Mouse (Mus musculus) embryonic facial prominence, embryonic 15.5 days (tissue): ENCODE data around the gene Ccdc91. TPM values are rescaled to one million over a fixed set of nuclear protein-coding genes. Genes with fewer than 3 reads are reported as not detected.

Experiments used
- polyA plus RNA-seq: library from polyadenylated mRNA; unstranded; fragments of >200 nt; fragmentation: Nextera tagmentation; extraction: Ambion mirVana; gene quantifications from 2 replicates; pipeline ENCODE4 v1.2.1, GENCODE M21; 2015

The Ccdc91 gene
- polyA plus RNA-seq, 1 experiment from 2014 or later = 31.0 TPM

Other genes starting within 250 kb of the Ccdc91 start
- 26.3 and 26.7 TPM in 2 replicates for gene Pthlh, start 211.6 kb upstream of the Ccdc91 start, polyA plus RNA-seq